Mouse (Mus musculus) heart, embryonic 12.5 days (tissue): ENCODE measurements around the gene Raph1. TPM values are rescaled to one million over a fixed set of nuclear protein-coding genes. Genes with fewer than 3 reads are reported as not detected.

Experiments used
- ATAC-seq: fragments of 200-750 bp; cut with Nextera tagmentation; 2 replicates; pipeline ENCODE4 v1.8.0; 2017; ENCODE audit warnings: moderate TSS enrichment, moderate library complexity; ENCODE audit not compliant: insufficient number of reproducible peaks, low FRiP score
- H3K27ac ChIP-seq: fragments of 300-500 bp; sonication (generic); 2 replicates; pipeline ENCODE4 v1.5.1; 2016; ENCODE audit warnings: mild to moderate bottlenecking, moderate library complexity; ENCODE audit not compliant: poor library complexity, severe bottlenecking
- H3K27me3 ChIP-seq: fragments of 300-500 bp; sonication (generic); replicated peaks from 2 replicates; pipeline ENCODE4 v1.6.1; 2016; ENCODE audit warnings: mild to moderate bottlenecking, moderate library complexity
- H3K36me3 ChIP-seq: fragments of 300-500 bp; sonication (generic); 2 replicates; pipeline ENCODE4 v1.6.1; 2016; ENCODE audit warnings: mild to moderate bottlenecking, moderate library complexity
- H3K4me1 ChIP-seq: fragments of 300-500 bp; sonication (generic); replicated peaks from 2 replicates; pipeline ENCODE4 v1.6.1; 2016; ENCODE audit warnings: mild to moderate bottlenecking
- H3K4me2 ChIP-seq: fragments of 300-500 bp; sonication (generic); 2 replicates; pipeline ENCODE4 v1.6.1; 2016; ENCODE audit warnings: mild to moderate bottlenecking, moderate library complexity
- H3K4me3 ChIP-seq: fragments of 300-500 bp; sonication (generic); 2 replicates; pipeline ENCODE4 v1.5.1; 2016; ENCODE audit warnings: mild to moderate bottlenecking
- H3K9ac ChIP-seq: fragments of 300-500 bp; sonication (generic); 2 replicates; pipeline ENCODE4 v1.6.1; 2016; ENCODE audit warnings: mild to moderate bottlenecking, moderate library complexity
- H3K9me3 ChIP-seq: fragments of 300-500 bp; sonication (generic); replicated peaks from 2 replicates; pipeline ENCODE4 v1.6.1; 2016; ENCODE audit warnings: mild to moderate bottlenecking, moderate library complexity
- WGBS: fragments of 180-500 bp; shearing (Covaris S2); methylation state at CpG from one replicate; pipeline ENCODE4 v1.1.7; 2016; 5-methylcytosine and 5-hydroxymethylcytosine counted together
- microRNA-seq: library from miRNA; unstranded; fragments of <30 nt; microRNA quantifications from one replicate; pipeline ENCODE4, GENCODE M21; 2017
- polyA plus RNA-seq: library from polyadenylated mRNA; unstranded; fragments of >200 nt; fragmentation: Nextera tagmentation; extraction: Ambion mirVana; gene quantifications from 2 replicates; pipeline ENCODE4 v1.2.1, GENCODE M21; 2016

The Raph1 gene
- polyA plus RNA-seq, 1 experiment from 2014 or later, result 76.5 TPM

- H3K9ac ChIP-seq, result no peak overlapping the region
- no peak for ATAC-seq
- H3K4me2 ChIP-seq, result no peak overlapping the region
- H3K36me3 ChIP-seq, result peaks cover 11% of the 10 kb centered on the region
- 29% methylated on average over 1 of the region's 1 CpGs for WGBS
- no peak overlapping the region for H3K27ac ChIP-seq
- H3K9me3 ChIP-seq, result no peaks in the 10 kb centered on the region
- H3K27me3 ChIP-seq, result no peaks in the 10 kb centered on the region
- H3K4me1 ChIP-seq, result no peaks in the 10 kb centered on the region
- H3K4me3 ChIP-seq, result no peak overlapping the region
Observed at GRCm38 (mm10) chr1:60432497-60432896, 134.4 kb downstream of the Raph1 start.

Small RNAs within 50 kb of the gene (microRNA-seq; reads per million reads assigned to microRNA genes)
- gene Gm23762, result not detected

Other genes starting within 250 kb of the Raph1 start
- 29.0 and 31.8 TPM in 2 replicates for gene Cyp20a1, start 223.8 kb downstream of the Raph1 start, polyA plus RNA-seq
- gene Abi2, start 157.5 kb downstream of the Raph1 start, polyA plus RNA-seq, result 43.5 and 44.1 TPM in 2 replicates
- 0.06 and 0.17 TPM in 2 replicates for gene Cd28, start 149.7 kb upstream of the Raph1 start, polyA plus RNA-seq